Mouse (Mus musculus) olfactory bulb, adult 2 months (tissue): Measurements from ENCODE around the gene Bcl2a1b. TPM values are rescaled to one million over a fixed set of nuclear protein-coding genes. Genes with fewer than 3 reads are reported as not detected.
"Not testable (repeated sequence)": the region's sequence is repeated elsewhere in the genome, so short reads cannot be mapped to it uniquely, and the experiment has no call there.

ENCODE experiments used
- H3K27ac ChIP-seq: fragments of 200-500 bp; 2 replicates; pipeline ENCODE4 v1.5.1; 2012; ENCODE audit warnings: low read depth, low read length; ENCODE audit not compliant: insufficient read depth
- H3K4me1 ChIP-seq: fragments of 200-500 bp; 2 replicates; pipeline ENCODE4 v1.6.1; 2012; ENCODE audit warnings: low read length; ENCODE audit not compliant: control insufficient read depth, insufficient read depth
- H3K4me3 ChIP-seq: fragments of 200-500 bp; 2 replicates; pipeline ENCODE4 v1.5.1; 2012; ENCODE audit warnings: mild to moderate bottlenecking, low read depth, low read length, moderate library complexity; ENCODE audit not compliant: insufficient read depth
- CTCF ChIP-seq: fragments of 200-500 bp; IDR thresholded peaks from 2 replicates; pipeline ENCODE4 v1.5.1; 2012; ENCODE audit warnings: low read depth, mild to moderate bottlenecking, low read length, moderate library complexity; ENCODE audit not compliant: insufficient read depth
- POLR2A ChIP-seq: fragments of 200-500 bp; IDR thresholded peaks from 2 replicates; pipeline ENCODE4 v1.6.1; 2012; ENCODE audit warnings: mild to moderate bottlenecking, low read depth, low read length, moderate library complexity; ENCODE audit not compliant: insufficient read depth
- WGBS: fragments of 180-500 bp; shearing (Covaris S2); methylation state at CpG from one replicate; pipeline ENCODE4 v1.1.7; 2018; 5-methylcytosine and 5-hydroxymethylcytosine counted together
- polyA plus RNA-seq: library from polyadenylated mRNA; stranded (reverse); fragments of >200 nt; gene quantifications from 2 replicates; pipeline ENCODE4 v1.2.4, GENCODE M21; 2012; ENCODE audit warnings: low replicate concordance; ENCODE audit not compliant: missing spikeins, insufficient read depth, insufficient read length

Bcl2a1b gene
- polyA plus RNA-seq, 1 experiment, result not detected

DNA sequence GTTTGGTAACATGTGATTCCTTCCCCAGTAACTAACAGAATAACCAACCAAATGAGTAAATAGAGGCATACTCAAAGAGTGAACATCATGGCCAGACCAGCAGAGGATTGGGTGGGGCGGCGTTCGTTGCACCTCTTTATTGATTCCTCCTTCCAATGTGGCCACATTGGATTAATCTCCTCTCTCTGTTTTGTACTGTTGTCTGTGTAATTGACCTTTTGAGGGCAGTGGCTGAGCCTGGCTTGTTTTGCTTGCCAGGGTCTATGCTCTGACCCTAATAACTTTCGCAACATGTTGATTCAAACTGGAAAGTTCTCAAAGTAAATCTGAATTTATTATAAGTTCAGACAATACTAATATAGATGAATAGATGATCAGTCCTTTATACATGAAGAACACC is 20.7 kb downstream of the Bcl2a1b start:
- not testable (repeated sequence) for H3K27ac ChIP-seq, H3K4me3 ChIP-seq, H3K4me1 ChIP-seq
- WGBS, result 91% methylated on average over 3 of the region's 4 CpGs

DNA sequence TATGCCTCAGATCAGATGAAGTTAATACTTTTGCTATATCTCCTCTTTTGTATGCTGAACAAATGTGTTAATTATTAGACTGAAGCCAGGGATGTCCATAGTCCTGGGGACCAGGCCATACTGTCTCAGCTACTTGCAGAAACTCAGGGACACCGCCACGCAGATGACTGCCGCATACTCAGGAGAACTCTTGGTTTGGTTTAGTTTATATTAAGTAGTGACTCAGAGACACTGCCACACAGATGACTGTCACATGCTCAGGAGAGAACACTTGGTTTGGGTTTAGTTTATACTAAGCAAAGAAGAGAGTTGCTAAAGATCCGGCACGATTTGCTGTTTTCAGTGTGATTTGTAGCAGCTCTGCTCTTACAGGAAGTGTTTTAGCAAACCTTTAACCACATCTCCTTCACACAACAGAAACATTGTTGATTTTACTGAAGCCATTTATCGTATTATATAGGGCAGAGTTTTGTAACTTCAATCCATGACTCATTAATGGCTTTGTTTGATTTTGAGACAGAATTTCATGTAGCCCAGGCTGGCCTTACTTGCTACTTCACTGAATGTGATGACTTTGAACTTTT is 21.8 kb downstream of the Bcl2a1b start:
- WGBS, result 87% methylated on average over 6 of the region's 6 CpGs
- not testable (repeated sequence) for H3K27ac ChIP-seq, H3K4me3 ChIP-seq, H3K4me1 ChIP-seq

DNA sequence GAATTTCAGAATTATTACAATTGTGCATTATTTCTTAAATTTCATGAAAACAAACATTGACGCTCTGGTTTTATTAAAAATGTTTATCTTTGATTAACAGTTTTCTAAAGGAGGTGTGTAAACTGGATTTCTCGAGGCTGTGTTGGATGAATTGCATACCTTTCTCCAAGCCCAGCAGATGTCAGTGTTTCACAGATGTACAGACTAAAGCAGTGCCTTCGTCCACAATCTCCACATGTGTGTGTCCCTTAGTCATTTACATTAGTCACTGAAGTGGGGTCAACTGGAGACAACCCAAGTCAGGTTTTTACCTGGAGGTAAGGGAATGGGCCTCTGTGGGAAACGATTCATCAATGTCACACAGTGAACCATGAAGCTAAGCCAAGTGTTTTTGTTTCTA is 27.1 kb downstream of the Bcl2a1b start:
- H3K27ac ChIP-seq, result no peak overlapping the region
- 51% methylated on average over 4 of the region's 4 CpGs for WGBS
- no peaks in the 10 kb centered on the region for H3K4me1 ChIP-seq

DNA sequence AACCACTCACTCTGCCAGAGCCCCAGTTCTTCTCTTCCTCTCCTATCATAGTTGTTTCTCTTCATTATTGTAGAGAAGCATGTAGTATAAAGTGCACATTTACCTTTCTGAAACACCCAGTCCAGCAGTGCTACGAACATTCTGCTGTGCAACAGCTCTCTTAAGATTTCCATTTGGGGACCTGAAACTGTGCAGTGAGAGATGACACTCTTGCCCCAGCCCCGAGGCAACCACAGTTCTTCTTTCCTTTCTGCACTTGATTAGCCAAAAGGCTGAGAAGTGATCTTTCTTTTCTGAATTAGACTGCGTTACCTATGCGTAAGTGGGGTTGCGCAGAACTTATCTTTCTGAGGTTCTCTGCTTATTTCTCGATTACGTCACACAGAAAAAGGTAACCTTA is 29.1 kb downstream of the Bcl2a1b start:
- H3K27ac ChIP-seq, result no peak overlapping the region
- H3K4me1 ChIP-seq, result no peaks in the 10 kb centered on the region
- TF ChIP-seq POLR2A (no peak), CTCF (no peak)
- 90% methylated on average over 7 of the region's 7 CpGs for WGBS
- no peak overlapping the region for H3K4me3 ChIP-seq

More for the DNA sequence above, 27.1 kb downstream of the Bcl2a1b start:
- no peak for TF ChIP-seq CTCF
- TF ChIP-seq POLR2A, result no peak
- no peak overlapping the region for H3K4me3 ChIP-seq

DNA sequence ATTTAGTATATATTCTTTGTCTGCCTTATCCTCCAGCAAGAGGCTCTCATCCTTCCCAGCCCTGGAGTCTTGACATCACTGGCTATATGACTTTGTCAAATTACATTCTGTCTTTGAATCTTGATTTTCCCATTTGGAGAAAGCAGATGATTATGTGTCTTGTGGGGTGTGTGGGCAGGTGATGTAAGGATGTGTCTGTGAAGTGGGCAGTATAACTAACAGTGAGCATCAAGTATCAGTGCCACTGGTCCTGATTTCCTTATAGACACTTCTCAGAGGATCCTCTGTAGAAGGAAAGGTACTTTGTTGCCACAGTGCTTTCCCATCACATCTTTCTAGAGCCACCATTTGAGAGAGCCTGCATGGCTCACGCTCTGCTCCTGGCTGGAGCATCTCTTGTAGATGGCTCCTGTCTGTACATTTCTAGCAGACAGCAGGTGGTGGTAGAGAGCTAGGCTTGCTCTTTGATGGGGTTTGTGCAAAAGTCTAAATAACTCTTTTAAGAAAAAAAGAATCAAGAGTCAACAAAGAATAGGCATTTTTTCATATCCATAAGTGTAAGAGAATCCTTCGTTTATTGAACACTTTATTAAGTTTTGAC is 32.0 kb downstream of the Bcl2a1b start:
- H3K4me3 ChIP-seq, result not testable (repeated sequence)
- 46% methylated on average over 2 of the region's 2 CpGs for WGBS

DNA sequence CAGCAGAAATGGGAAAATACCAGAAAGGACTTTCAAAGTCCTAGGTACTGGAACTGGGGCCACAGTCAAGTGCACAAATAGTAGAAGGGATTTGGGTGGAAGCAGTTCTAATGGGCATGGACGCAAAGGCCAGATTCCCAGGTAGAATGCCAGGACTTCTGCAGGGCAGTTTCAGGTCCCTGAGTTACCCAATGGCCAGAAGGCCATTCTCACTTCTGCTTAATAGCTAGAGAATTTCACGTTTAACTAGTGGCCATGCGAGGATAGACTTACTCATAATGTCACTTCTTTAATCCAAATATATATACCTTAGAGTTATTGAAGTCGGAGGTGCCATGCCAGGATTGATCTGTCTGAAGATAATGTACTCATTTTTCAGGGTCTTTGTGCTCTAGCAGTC is 38.1 kb downstream of the Bcl2a1b start:
- H3K4me3 ChIP-seq, H3K27ac ChIP-seq, H3K4me1 ChIP-seq: not testable (repeated sequence)
- 94% methylated on average over 4 of the region's 4 CpGs for WGBS

More for the DNA sequence above, 32.0 kb downstream of the Bcl2a1b start:
- H3K4me1 ChIP-seq, H3K27ac ChIP-seq: not testable (repeated sequence)

DNA sequence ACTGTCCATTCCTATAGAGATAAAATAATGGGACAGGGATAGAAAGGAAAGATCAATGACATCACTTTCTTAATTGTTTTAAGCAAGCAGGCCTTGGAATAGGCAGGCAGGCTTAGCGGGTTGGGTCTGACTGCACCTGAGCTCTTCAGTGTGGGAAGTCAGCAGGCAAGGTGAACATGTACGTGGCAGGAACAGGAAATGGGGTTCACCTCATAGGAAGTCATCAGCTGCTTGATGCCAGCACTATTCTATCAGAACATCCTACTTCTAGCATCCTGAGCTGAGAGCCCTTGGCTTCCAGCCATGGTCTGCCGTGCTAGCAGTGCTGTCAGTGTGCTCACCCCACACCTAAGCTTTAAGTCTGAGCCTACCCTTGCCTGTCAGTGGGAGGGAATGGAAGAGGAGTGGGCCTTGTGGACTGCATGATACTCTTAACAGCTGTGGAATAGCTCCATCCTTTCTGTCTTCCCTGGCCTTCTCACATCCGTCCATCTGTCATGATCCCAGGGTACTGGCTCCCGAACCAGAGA is 40.0 kb downstream of the Bcl2a1b start:
- H3K4me1 ChIP-seq, H3K27ac ChIP-seq, H3K4me3 ChIP-seq: not testable (repeated sequence)
- WGBS, result 83% methylated on average over 5 of the region's 5 CpGs

DNA sequence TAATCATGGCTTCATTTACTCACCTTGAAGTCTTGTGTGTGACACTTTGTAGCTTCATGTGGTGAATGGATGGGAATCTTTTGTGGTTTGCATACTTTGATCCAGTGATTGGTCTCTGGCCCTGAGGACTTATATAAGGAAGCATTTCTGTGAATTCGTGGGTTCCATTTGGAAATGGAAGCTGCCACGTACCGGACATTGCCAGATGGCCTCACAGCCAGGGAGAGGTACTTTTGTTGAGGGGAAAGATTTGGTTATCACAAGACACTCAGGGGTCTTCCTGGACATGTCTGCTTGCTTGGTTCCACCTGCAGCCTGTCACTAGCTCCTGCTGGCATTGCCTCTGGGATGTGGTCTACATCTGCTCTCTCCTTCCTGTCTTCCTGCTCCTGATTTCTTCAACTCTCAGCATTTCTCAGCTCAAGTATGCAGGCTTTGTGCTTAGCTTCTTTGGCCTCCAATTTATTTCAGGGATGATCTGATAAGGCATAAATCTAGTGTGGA is 41.6 kb downstream of the Bcl2a1b start:
- not testable (repeated sequence) for H3K4me1 ChIP-seq, H3K4me3 ChIP-seq, H3K27ac ChIP-seq
- 86% methylated on average over 3 of the region's 3 CpGs for WGBS

DNA sequence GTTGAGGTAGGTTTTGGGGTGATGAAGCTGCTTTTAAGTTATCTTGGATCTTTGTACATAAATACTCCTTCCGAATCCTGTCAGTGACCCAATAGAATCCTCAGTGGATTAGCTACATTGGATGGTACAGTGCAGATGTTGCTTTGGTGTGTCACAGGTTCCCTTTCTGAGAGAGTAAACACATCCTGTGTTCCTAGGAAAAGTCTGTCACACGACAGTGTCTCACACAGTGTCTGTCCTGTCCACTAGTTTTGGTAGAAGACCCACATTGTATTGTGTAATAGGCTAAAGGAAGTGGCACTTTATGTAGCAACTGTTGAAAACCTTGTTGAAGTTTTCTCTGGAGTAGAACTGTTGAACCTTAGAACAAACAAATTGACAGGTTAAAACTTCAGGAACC is 54.4 kb downstream of the Bcl2a1b start:
- TF ChIP-seq POLR2A (no peak), CTCF (no peak)
- Histone ChIP-seq H3K4me1 (no peaks in the 10 kb centered on the region), H3K4me3 (no peak overlapping the region), H3K27ac (no peak overlapping the region)
- 88% methylated on average over 2 of the region's 2 CpGs for WGBS

DNA sequence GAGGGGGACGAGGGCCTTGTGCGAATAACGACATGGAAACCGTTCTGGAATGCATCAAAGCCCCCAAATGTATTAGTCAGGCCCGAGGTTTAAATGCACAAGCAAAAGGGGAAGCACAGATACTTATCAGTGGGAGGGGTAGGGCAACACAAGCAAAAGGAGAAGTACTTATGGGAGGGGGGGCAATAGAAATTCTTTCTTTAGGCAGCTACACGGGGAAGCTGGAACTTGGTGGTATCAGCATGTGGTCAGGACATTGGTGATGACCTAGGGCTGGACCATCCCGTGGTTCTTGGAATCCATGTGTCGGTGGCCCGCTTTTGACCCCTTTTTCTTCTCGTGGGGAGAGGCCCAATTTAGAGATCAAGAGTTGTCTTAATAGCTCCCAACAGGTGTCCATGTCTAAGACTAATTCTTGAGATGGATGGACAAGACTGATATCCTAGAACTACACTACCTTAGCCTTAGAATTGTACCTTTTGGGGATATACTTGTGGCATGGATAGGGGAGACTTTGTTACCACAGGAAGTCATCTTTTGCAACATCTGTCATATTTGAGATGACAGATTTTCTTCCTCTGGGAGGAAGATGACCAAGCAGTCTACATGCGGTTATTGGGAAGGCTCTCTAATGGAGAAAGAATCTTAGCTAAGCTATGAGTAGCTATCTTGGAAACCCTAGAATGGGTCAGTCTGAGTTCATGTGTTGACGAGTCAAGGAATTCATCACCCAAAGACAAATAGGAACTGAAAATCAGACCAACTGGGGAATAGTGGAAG is 57.7 kb downstream of the Bcl2a1b start:
- WGBS, result 91% methylated on average over 12 of the region's 12 CpGs
- no peak for TF ChIP-seq POLR2A
- TF ChIP-seq CTCF, result no peak
- H3K4me3 ChIP-seq, result no peak overlapping the region

More for the DNA sequence above, 57.7 kb downstream of the Bcl2a1b start:
- H3K4me1 ChIP-seq, result no peaks in the 10 kb centered on the region
- H3K27ac ChIP-seq, result no peak overlapping the region

Other genes starting within 250 kb of the Bcl2a1b start
- not detected in 2 replicates for gene Bcl2a1a, start 242.3 kb upstream of the Bcl2a1b start, polyA plus RNA-seq
- gene Trim43b, start 106.4 kb upstream of the Bcl2a1b start, polyA plus RNA-seq, result not detected in 2 replicates
- gene Gm29094, start 170 bp downstream of the Bcl2a1b start, polyA plus RNA-seq, result not detected in 2 replicates
- not detected in 2 replicates for gene Mthfs, start 11.5 kb downstream of the Bcl2a1b start, polyA plus RNA-seq